Mouse (Mus musculus): ENCODE measurements around the gene Sbk3.

GRCm38 (mm10) chr7:4927711-4928110, 43.3 kb downstream of the Sbk3 start:
- no peak for TF ChIP-seq CTCF (IDR thresholded peaks at IDR 0.05; ENCODE audit: control insufficient read depth, insufficient read depth, insufficient read length)
- TF ChIP-seq FOSL1 (IDR thresholded peaks at IDR 0.05; ENCODE audit: insufficient read depth, low read length, poor library complexity, severe bottlenecking): no peak
